Mouse (Mus musculus): ENCODE measurements at regions not wholly inside any gene's neighbourhood (a gene's known extent, or its start where the extent isn't known, plus 50 kb on each side); places are given as distances from the start of the nearest gene placed in this dataset.

DNA sequence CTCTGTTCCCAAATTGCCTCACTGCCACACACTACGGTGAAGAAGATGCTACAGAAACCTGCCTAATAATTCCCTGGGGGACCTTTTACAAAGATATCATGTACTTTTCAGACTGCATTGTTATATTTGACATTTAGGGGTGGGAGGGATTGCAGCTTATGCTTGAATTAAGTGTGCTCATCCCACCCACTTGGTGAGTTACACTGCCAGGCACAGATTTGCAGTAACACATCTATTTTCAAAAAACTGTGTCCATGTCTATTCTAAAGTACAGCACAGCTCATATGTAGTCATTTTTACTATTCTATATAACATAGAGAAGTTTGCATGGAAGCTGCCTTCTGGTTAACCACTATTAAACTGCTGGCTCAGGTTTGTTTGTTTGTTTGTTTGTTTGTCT, 404.3 kb upstream of the Xrcc4 start:
- no peak for DNase-seq (ENCODE audit: low read depth)

DNA sequence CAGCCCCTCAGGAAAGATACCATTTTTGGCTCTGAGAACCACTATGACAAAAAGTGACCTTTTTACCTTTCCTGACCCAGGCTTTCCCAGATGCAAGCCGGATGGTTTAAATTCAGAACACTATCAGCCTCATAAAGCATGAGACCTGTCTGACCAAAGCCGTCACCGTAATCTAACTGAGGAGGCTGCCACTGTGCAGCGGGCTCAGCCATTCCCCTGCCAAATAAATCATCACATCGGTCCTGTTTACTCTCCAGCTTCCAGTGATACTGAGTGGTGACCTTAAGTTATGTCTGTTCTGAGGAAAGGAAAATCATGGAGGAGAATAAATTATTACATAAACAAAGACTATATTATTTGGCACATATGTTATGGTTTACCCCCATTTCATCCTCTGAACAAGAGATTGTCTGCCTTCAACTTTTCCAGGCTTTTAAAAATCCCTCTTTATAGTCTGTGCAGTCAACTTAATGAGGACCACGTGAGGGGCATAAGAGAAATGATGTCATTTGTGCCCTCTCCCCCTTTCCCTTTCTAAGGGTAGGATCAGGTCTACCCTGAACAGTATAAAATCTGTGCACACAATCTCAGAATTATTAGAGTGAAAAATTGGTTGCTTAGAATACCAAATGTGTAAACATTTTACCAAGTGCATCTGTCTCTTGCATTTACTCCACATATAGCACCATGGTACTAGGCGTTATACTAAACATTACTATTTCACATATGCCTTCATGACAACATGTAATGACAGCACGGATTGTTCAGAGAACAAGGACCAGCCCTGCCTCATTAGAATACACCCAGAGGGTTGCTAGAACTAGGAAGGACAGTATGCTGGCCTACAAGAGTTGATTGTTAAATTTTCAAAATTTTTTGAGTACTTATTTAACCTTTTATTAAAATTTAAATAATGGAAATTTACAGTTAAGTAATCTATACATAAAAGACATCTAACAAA, 401.9 kb upstream of the Xrcc4 start:
- no peak for DNase-seq (ENCODE audit: low read depth)

DNA sequence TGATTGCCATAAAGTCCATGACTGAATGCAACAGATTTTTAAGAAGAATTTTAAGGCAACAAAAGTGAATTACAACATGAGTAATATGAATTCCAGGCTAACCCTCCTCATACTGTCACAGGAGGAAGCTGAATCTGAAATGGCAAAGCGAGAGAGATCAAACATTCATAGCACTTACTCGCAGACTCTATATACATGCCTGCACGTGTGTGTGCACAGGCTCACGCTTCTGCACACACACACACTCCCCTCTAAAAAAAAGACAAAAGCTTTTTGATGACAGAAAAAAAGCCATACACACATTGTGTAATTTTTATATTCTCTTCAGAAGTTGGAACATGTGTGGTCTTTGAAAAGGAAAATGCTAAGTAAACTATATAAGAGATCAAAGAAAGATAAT, 391.1 kb upstream of the Xrcc4 start:
- no peak for DNase-seq (ENCODE audit: low read depth)

DNA sequence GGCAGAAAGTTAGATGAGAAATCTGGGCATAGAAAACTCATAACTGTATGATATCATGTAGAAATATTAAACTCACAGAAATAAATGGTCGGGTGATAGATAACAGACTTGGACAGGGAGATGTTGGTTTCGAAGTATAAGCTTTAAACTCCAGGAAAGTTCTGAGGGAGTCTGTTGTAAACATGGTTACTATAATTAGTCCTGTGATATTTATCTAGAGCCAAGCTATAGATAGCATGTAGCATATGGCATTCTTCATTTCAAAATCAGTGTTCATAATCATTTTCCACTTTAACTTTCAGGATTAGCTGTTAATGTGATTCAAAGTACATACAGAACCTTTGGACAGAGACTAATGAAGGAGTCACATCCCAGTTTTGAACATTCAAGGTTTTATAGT, 387.5 kb upstream of the Xrcc4 start:
- no peak for DNase-seq (ENCODE audit: low read depth)

DNA sequence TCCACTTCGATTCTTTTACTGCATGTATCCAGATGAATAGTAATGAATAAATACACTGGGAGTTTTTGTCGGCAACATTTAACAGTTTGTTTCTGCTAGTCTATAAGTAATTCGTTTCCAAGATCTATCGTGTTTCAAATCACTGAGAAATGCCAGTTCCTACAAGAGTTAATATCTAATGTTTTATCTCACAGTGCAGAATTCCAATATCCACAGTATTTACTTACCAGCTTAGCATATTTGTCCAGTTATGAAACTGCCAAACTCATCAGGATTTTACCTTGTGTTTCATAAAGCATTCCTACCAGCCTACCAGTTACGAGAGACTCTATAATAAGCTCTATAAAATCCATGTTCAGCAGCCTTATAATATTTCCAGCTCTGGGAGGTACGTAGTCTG, 385.1 kb upstream of the Xrcc4 start:
- DNase-seq (ENCODE audit: low read depth): no peak

DNA sequence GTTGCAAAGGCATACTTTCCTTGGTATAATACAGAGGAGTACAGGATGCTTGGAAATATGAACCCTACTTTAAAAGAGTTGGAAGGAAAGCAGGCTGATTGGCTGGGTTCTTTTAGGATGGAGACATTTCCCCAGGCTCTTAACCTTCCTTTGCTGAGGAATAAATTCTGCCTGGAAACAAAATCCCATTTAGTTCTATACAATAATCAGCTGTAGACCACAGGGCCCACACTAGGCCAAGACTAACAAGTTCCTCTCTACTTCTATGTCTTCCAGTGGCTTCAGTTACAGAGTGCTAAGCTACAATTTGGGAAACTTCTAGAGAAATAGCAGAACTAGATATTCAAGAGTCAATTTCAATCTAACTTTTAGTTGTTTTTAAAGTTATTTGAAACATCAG, 384.6 kb upstream of the Xrcc4 start:
- DNase-seq (ENCODE audit: low read depth): no peak

DNA sequence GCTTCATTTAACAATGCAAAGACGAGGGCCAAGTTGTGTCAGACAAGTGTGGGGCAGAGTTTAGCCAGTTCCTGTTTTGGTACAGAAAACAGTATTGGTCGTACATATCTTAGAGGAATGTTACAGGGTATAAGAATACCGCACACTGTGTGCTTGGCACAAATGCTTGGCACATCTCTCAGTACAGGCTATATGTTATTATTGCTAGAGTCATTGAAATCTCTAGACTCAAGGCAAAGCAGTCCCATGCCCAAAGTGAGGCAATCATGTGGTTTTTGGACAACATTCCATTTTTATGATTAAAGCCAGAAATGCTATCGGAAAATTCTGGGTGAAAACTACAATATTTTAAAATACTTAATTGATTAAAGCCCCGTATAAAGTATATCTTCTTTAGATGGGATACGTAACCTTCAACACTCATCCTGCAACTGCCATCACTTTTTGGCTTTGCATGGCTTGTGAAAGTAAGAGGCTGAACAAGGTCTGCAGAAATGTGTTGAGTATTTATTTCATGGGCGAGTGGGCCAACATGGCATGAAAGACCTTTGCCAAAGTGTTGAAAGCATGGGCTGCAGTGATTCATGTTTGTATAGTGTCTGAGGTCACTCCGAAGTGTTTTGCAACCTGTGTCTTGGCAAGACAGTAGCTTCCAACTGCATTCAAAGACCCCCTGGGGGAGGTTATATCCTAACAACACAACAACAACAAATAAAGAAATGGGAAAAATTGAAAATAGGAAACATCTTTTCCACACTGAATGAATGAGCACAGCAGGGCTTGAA, 383.8 kb upstream of the Xrcc4 start:
- DNase-seq (ENCODE audit: low read depth): no peak

DNA sequence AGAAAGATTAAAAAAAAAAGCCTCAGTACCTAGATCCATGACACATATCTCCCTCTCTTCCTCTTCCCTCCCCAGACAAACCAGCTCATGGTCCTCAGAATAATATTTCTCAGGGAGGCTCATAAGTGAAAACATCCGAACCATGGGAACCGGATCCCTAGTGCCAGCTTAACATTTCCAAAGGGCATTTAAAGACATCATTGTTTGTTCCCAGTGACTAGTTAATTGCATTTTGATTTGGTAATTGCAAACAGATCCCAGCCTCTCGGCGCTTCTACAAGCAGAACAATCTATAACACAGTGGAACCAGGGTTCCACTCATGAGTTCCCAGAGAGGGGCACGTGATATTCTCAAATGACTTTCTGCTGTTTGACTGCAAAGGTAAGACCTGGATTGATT, 376.7 kb upstream of the Xrcc4 start:
- DNase-seq (ENCODE audit: low read depth): no peak

DNA sequence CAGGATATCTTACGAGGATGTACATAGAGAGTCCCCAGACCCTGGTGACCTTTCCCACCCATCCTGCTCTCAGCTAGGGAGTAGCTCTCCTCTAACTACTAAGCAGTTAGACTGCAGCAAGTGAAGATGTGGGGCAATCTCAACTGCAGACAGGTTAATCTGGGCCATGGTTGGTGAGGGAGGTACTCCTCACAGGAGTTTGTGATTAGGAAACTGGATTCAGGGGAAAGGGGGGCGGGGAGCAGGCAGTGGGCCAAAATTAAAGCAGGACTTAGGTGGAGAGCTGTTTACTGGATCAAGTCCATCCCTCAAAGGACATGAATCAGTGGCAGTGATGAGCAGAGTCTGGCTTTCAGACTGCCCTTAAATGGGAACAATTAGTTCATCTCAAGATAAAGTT, 374.6 kb upstream of the Xrcc4 start:
- DNase-seq (ENCODE audit: low read depth): no peak

DNA sequence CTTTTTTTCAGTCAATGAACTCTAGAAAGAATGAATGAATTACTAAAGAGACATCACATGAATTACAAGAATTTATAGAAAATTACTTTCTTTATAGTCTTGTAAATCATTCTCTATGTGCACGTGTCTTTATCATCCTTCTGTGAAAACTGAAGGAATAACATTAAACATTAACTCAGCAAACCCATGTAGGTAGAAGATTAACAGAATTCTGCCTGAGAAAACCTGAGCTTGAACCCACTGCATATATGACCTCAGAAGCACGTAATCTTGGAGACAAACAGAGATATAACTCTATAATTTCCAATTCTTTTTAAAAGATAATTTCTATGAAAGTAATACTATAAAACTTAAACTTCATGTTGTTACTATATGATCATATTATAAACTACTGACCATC, 374.0 kb upstream of the Xrcc4 start:
- DNase-seq (ENCODE audit: low read depth): no peak

DNA sequence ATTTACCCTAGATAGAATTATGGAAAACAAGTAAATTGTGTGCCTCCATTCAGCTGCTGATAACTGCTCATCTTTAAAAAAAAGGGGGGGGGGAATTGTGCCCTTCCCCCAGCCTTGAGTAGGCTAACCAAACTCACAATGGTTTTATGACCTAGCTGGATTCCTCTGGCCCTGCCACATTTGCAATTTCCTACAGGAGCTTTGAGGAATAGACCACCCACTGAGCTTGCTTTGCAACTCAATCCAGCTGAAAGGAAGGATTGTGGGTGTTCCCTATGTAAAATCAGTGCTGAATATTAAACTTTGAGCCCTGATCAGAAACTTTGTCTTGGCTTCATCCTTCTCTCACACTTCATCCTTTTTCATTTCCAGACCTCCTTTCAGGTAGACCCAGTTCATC, 365.2 kb upstream of the Xrcc4 start:
- no peak for DNase-seq (ENCODE audit: low read depth)

DNA sequence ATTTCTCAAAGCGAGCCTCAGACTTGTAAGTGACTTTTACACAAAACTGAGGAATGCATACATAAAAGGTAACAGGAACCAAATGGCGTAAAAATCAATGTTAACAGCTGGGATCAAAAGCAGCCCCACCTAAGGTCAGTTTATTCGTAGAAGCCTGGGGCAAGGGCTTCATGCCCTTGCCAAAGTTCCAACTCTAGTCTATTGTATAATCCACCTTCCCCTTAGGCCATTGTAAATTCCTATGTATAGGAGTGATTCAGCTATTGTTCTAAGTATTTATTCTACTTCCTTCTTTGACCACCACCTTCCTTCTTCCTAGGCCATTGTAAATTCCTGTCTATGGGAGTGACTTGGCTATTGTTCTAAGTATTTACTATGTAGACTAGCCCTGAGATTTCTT, 337.5 kb upstream of the Xrcc4 start:
- no peak for DNase-seq (ENCODE audit: low read depth)

DNA sequence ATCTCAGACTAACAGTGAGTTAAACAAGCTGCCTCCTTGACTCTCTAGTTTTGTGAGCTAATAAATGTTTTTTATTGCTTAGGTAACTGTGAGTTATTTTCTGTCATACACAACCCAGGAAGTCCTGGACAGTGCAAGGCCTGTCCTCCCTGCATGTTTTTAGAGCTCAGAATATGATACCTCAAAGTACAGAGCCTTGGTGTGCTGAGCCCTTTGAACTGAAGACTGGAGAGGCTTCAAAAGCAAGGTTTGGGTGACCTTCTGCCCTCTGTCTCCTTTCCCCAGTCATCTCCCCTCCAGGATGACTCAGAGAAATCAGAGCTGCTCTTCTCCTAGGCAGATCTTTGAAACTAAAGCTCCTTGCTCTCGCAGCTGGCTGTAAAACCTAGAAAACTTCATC, 336.0 kb upstream of the Xrcc4 start:
- no peak for DNase-seq (ENCODE audit: low read depth)

DNA sequence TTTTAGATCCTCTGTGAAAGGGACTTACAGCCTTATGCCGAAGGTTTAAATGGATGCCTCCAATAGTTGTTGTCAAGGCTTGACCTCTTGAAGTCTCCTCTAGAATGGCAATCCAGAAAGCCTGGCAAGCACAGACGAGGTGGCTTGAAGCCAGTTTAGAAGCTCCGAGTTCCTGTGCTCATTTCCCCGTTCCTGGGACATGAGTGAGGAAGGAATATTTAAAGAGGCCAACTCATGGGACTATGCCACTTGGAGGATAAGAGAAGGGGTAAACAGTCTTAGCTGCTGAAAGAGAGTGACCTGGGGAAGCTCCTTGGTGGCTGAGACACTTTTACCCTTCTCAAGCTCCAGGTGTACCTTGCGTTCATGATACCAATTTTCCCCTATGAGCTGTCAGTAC, 335.1 kb upstream of the Xrcc4 start:
- no peak for DNase-seq (ENCODE audit: low read depth)

DNA sequence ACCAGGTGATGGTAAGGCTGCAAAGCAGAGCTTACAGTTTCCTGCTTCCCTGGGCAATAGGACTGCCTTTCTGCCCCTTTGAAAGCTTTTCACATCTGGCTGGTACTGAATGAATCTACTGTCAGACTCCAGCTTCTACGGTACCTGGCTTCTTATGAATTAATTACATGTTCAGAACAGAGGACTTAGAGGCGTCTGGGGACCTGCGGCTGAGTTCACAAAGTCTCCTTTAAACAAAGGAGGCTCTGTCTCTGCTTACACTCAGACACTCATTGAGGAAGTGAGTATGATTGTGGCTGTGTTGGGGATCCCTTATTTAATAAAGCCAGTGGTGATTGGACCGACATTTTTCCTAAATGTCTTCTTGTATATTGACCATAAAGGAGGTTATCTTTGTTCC, 331.6 kb upstream of the Xrcc4 start:
- no peak for DNase-seq (ENCODE audit: low read depth)

DNA sequence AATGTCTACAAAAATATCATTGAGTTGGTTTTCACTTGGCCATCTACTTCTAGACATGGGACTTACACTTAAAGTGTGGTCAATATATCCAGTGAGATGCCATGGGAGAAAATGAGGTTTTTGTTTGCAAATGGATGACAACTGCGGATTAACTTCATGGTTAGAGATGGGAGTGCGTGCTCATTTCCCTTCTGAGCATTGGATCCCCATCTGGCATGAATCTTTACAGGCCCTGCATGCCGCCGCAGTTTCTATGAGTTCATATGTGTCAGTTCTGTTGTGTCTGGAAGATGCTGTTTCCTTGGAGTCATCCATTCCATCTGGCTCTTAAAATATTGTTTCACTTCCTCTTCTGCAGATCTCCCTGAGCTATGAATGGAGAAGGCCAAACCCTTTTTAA, 315.0 kb upstream of the Xrcc4 start:
- no peak for DNase-seq (ENCODE audit: low read depth)

DNA sequence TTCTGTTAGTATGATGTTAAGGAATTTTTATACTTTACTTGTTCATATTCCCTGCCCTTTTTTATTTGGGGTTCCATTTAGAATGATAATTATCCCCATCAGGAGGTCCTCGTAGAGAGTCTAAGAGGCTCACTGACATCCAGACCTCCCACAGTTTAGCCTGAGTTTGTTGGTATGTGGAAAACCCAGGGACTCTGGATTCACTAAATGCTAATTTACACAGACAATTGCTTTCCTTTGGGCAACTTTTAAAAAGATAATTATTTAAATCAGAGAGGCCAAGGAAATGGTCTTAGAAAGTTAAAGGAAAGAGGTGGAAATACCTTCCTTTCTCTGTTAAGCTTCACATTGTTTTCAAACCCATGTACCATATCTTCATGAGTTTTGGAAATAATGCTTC, 312.7 kb upstream of the Xrcc4 start:
- DNase-seq (ENCODE audit: low read depth): no peak

DNA sequence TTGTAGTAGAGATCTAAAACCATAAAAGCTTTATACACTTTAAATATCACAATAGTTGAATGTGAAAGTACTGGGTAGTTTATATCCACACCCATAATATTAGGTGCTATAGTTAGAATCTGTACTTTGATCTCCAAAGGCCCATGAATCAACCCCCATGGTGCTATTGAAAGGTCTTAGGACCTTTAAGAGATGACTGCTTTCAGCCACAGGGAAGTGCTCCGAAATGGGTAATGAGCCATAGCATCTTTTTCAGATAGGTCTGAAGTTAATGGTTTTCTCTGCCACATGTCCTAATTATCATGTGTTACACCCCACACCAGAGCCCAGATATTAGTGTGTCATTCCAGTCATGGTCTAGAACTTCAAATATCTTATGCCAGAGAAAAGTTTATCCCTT, 312.1 kb upstream of the Xrcc4 start:
- DNase-seq (ENCODE audit: low read depth): no peak

DNA sequence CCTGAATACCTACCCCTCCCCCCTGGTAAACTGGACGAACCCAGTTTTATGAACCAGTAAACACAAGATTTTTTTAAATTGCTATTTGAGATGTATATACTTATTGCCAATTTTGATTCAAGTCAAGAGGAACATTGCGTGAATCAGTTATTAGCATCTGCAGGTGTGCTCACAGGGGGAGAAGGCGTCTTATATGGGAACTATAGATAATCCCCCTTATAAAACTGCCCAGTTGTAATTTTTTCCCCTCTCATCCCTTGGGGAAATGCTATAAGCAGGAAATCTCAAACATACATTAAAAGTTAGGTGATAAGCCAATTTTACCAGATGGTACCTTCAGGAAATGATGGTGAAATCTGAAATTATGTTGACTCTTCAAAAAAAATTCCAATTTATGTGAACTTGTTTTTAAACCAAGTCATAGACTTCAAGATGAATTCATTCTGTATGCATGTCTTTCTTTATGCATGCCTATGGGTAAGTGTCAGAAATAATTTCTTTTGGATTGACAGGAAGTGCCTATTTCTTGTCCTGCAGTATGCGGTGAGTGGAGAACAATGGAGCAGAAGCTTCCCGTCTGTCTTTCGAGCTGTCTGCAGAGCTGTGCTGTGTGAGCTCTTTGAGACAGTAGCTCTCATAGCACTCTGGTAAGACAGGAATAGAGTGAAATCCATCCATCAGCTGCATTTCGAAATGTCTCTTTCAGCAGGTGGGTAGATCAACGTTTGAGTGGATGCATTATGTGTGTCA, 306.0 kb upstream of the Xrcc4 start:
- no peak for DNase-seq (ENCODE audit: low read depth)

DNA sequence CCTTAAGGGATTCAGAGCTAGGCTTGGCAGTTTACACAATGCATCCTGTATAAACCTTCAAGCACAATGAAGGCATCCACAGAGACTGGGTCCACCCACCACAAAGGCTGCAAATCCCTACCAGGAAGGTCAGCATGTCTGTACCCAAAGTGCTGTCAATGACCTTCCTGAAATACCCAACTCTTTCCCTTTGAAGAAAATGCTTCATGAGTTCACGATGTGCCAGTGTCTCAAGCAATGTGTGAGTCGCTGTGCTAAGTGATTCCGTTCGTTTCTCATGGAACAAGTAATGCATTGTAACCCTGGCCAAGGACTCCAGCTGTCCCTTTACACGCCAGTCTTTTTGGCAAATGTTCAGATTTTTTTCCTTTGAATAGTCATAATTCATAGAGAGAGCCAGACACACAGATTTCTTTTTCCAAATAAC, 305.4 kb upstream of the Xrcc4 start:
- DNase-seq (ENCODE audit: low read depth): no peak

DNA sequence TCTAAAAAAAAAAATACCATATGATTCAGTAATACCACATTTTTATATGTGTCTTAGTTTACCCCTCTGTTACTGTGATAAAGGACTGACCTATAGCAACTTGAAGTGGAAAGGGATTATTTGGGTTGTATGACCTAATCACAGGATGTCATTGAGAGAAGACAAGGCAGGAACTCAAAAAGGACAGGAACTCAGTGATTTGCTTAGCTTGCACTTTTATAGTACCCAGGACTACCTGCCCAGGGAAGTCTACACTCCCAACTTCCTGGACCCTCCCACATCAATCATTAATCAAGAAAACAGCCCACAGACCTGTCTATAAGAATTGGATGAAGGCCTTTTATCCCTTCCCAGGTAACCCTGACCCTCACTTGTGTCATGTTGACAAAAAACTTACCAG, 303.0 kb upstream of the Xrcc4 start:
- no peak for DNase-seq (ENCODE audit: low read depth)

DNA sequence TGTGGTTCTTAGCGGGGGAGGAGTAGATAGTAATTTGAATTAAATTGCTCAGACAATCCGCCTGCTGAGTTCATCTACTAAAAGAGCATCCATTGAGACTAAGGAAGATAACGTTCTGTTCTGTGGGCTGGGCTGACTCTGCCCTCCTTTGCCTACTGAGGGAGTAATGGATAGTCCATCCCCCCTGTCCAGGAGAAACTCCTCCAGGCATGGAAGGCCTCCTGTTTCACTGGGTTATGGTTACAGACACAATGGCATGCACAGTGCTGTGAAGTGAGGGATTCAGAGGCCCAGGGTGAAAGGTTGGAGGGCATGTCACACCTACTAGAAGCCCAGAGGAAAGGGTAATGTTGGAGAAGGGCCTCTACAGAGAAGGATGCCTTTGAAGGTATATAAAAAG, 287.2 kb upstream of the Xrcc4 start:
- no peak for DNase-seq (ENCODE audit: low read depth)

DNA sequence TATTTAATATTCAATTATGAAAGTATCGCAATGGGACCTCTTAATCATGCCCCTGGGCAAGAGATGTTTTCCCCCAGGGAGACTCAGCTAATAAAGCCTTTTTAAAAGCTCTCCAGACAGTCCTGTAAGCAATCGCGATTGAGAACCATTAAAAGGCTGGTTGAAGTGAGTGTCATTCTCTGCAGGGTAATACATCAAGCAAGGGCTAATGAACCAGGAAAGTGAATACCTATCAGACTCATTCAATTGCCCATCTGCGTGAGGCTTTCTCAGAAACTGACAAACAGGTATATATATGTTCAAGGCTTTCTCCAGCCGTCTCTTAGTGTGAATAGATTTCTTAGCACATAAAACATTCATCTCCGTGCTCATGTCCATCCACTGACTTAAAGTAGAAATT, 286.8 kb upstream of the Xrcc4 start:
- DNase-seq (ENCODE audit: low read depth): no peak

All from c-Kit-positive CD71-negative TER-119-negative erythroid progenitor cells, embryonic 14.5 days (primary cell).